Mouse (Mus musculus) small intestine, adult 2 months (tissue): ENCODE measurements around the gene Gm7247. TPM values are rescaled to one million over a fixed set of nuclear protein-coding genes. Genes with fewer than 3 reads are reported as not detected.
"Not testable (repeated sequence)": the region's sequence is repeated elsewhere in the genome, so short reads cannot be mapped to it uniquely, and the experiment has no call there.

Experiments used
- H3K27ac ChIP-seq: fragments of 200-500 bp; 2 replicates; pipeline ENCODE4 v1.5.1; 2012; ENCODE audit warnings: low read depth, low read length, control low read depth, inconsistent platforms; ENCODE audit not compliant: insufficient read depth
- H3K27me3 ChIP-seq: fragments of 200-500 bp; 2 replicates; pipeline ENCODE4 v1.6.1; 2012; ENCODE audit warnings: mild to moderate bottlenecking, moderate library complexity, low read length, inconsistent platforms; ENCODE audit not compliant: control insufficient read depth, insufficient read depth
- H3K36me3 ChIP-seq: fragments of 200-500 bp; 2 replicates; pipeline ENCODE4 v1.6.1; 2012; ENCODE audit warnings: mild to moderate bottlenecking, low read length, control low read depth, inconsistent platforms; ENCODE audit not compliant: control insufficient read depth, insufficient read depth
- H3K4me1 ChIP-seq: fragments of 200-500 bp; 2 replicates; pipeline ENCODE4 v1.6.1; 2012; ENCODE audit warnings: low read length, inconsistent platforms, mixed read lengths; ENCODE audit not compliant: control insufficient read depth, insufficient read depth, insufficient read length
- H3K4me3 ChIP-seq: fragments of 200-500 bp; 2 replicates; pipeline ENCODE4 v1.5.1; 2012; ENCODE audit warnings: low read depth, mild to moderate bottlenecking, control low read depth, inconsistent platforms, low read length, moderate library complexity
- CTCF ChIP-seq: fragments of 200-500 bp; IDR thresholded peaks from 2 replicates; pipeline ENCODE4 v1.5.1; 2012; ENCODE audit warnings: low read depth, mild to moderate bottlenecking, control low read depth, inconsistent platforms, low read length, moderate library complexity, mixed read lengths; ENCODE audit not compliant: insufficient replicate concordance, insufficient read length; ENCODE audit errors: extremely low read depth
- POLR2A ChIP-seq: fragments of 200-500 bp; IDR thresholded peaks from 2 replicates; pipeline ENCODE4 v1.6.1; 2012; ENCODE audit warnings: low read depth, mild to moderate bottlenecking, control low read depth, inconsistent platforms, low read length, moderate library complexity
- WGBS: fragments of 180-500 bp; shearing (Covaris S2); methylation state at CpG from one replicate; pipeline ENCODE4 v1.1.7; 2018; 5-methylcytosine and 5-hydroxymethylcytosine counted together
- polyA plus RNA-seq: library from polyadenylated mRNA; depleted of rRNA; stranded (reverse); fragments of >200 nt; gene quantifications from 2 replicates; pipeline ENCODE4 v1.2.3, GENCODE M21; 2012; rRNA removed

Gm7247 gene
- polyA plus RNA-seq, 1 experiment: not detected

- Histone ChIP-seq H3K27ac (no peak overlapping the region), H3K4me1 (no peaks in the 10 kb centered on the region), H3K27me3 (no peaks in the 10 kb centered on the region), H3K36me3 (no peaks in the 10 kb centered on the region), H3K4me3 (no peak overlapping the region)
- TF ChIP-seq POLR2A (no peak), CTCF (no peak)
- 73% methylated on average over 4 of the region's 4 CpGs for WGBS
These were observed 138.9 kb downstream of the Gm7247 start for GRCm38 (mm10) chr14:51500461-51500860.

- no peak overlapping the region for H3K4me3 ChIP-seq
- H3K36me3 ChIP-seq: no peaks in the 10 kb centered on the region
- H3K27me3 ChIP-seq: no peaks in the 10 kb centered on the region
- no peak for TF ChIP-seq POLR2A
- TF ChIP-seq CTCF: no peak
- WGBS: 95% methylated on average over 8 of the region's 8 CpGs
- no peaks in the 10 kb centered on the region for H3K4me1 ChIP-seq
- H3K27ac ChIP-seq: no peak overlapping the region
These were observed 145.9 kb downstream of the Gm7247 start for GRCm38 (mm10) chr14:51507416-51507815.

GRCm38 (mm10) chr14:51552490-51552889, 190.9 kb downstream of the Gm7247 start, which contains the start of gene Gm5622:
TSS of gene Gm5622 (plus strand) at chr14:51552790.
- no peak within 1 kb of the TSS for H3K27ac ChIP-seq
- 94% methylated on average over 4 of the region's 4 CpGs for WGBS

GRCm38 (mm10) chr14:51573963-51574362, 212.4 kb downstream of the Gm7247 start, which contains the start of gene Gm17175:
TSS of gene Gm17175 (minus strand) at chr14:51574063.
- H3K27ac ChIP-seq, H3K36me3 ChIP-seq, H3K4me1 ChIP-seq, H3K27me3 ChIP-seq, H3K4me3 ChIP-seq: not testable (repeated sequence)
- WGBS: 88% methylated on average over 2 of the region's 2 CpGs

More at GRCm38 (mm10) chr14:51552490-51552889, 190.9 kb downstream of the Gm7247 start, which contains the start of gene Gm5622:
- no peaks in the 10 kb centered on the region for H3K4me1 ChIP-seq
- no peaks in the 10 kb centered on the region for H3K36me3 ChIP-seq
- TF ChIP-seq CTCF (no peak), POLR2A (no peak)
- H3K4me3 ChIP-seq: no peak within 1 kb of the TSS
- no peaks in the 10 kb centered on the region for H3K27me3 ChIP-seq

GRCm38 (mm10) chr14:51592039-51592438, 230.5 kb downstream of the Gm7247 start, which contains the start of gene Gm17174:
TSS of gene Gm17174 (minus strand) at chr14:51592139.
- WGBS: 94% methylated on average over 4 of the region's 4 CpGs
- H3K4me1 ChIP-seq: not testable (repeated sequence)

GRCm38 (mm10) chr14:51611210-51611609, 249.7 kb downstream of the Gm7247 start, which contains the start of gene Gm17078:
TSS of gene Gm17078 (minus strand) at chr14:51611310.
- H3K27ac ChIP-seq: no peak within 1 kb of the TSS
- WGBS: 81% methylated on average over 1 of the region's 1 CpGs

More at GRCm38 (mm10) chr14:51592039-51592438, 230.5 kb downstream of the Gm7247 start, which contains the start of gene Gm17174:
- H3K4me3 ChIP-seq, H3K27me3 ChIP-seq, H3K27ac ChIP-seq, H3K36me3 ChIP-seq: not testable (repeated sequence)

More at GRCm38 (mm10) chr14:51611210-51611609, 249.7 kb downstream of the Gm7247 start, which contains the start of gene Gm17078:
- no peaks in the 10 kb centered on the region for H3K36me3 ChIP-seq
- no peaks in the 10 kb centered on the region for H3K4me1 ChIP-seq
- no peak within 1 kb of the TSS for H3K4me3 ChIP-seq
- TF ChIP-seq POLR2A (no peak), CTCF (no peak)
- H3K27me3 ChIP-seq: no peaks in the 10 kb centered on the region

Other genes with a start within 250 kb of the Gm7247 start
- gene Eddm3b, start 247.3 kb upstream of the Gm7247 start, polyA plus RNA-seq: not detected in 2 replicates
- 9.7 and 15.0 TPM in 2 replicates for gene Rnase6, start 237.8 kb upstream of the Gm7247 start, polyA plus RNA-seq
- 47.1 and 6,983 TPM in 2 replicates for gene Rnase1, start 215.0 kb upstream of the Gm7247 start, polyA plus RNA-seq
- gene Rnase2b, start 199.5 kb upstream of the Gm7247 start, polyA plus RNA-seq: not detected in 2 replicates
- not detected in 2 replicates for gene Ang2, start 162.6 kb upstream of the Gm7247 start, polyA plus RNA-seq
- gene Ear14, start 158.4 kb upstream of the Gm7247 start, polyA plus RNA-seq: not detected in 2 replicates
- not detected in 2 replicates for gene Rnase2a, start 105.6 kb upstream of the Gm7247 start, polyA plus RNA-seq
- not detected in 2 replicates for gene Vmn2r88, start 49.1 kb downstream of the Gm7247 start, polyA plus RNA-seq
- not detected in 2 replicates for gene Vmn2r89, start 90.1 kb downstream of the Gm7247 start, polyA plus RNA-seq
- gene Gm5622, start 191.0 kb downstream of the Gm7247 start, polyA plus RNA-seq: not detected in 2 replicates
- not detected in 2 replicates for gene Gm17175, start 212.3 kb downstream of the Gm7247 start, polyA plus RNA-seq
- gene Gm17174, start 230.4 kb downstream of the Gm7247 start, polyA plus RNA-seq: not detected in 2 replicates
- gene Gm17078, start 249.6 kb downstream of the Gm7247 start, polyA plus RNA-seq: not detected in 2 replicates